Mouse (Mus musculus) liver, embryonic 16.5 days (tissue): ENCODE data around the gene P2rx5. TPM values are rescaled to one million over a fixed set of nuclear protein-coding genes. Genes with fewer than 3 reads are reported as not detected.

Source experiments
- polyA plus RNA-seq: library from polyadenylated mRNA; unstranded; fragments of >200 nt; fragmentation: Nextera tagmentation; extraction: Ambion mirVana; gene quantifications from 2 replicates; pipeline ENCODE4 v1.2.1, GENCODE M21; 2015

The P2rx5 gene
- polyA plus RNA-seq, 1 experiment from 2014 or later: 0.22 TPM

Other genes with a start within 250 kb of the P2rx5 start
- gene Atp2a3, start 199.3 kb upstream of the P2rx5 start, polyA plus RNA-seq: 10.8 and 13.1 TPM in 2 replicates
- gene P2rx1, start 161.3 kb upstream of the P2rx5 start, polyA plus RNA-seq: 5.5 and 6.6 TPM in 2 replicates
- 0.76 and 0.86 TPM in 2 replicates for gene Camkk1, start 141.4 kb upstream of the P2rx5 start, polyA plus RNA-seq
- gene Ncbp3, start 112.6 kb upstream of the P2rx5 start, polyA plus RNA-seq: 4.2 and 4.3 TPM in 2 replicates
- 0.26 and 0.34 TPM in 2 replicates for gene Itgae, start 69.8 kb upstream of the P2rx5 start, polyA plus RNA-seq
- 10.6 and 11.1 TPM in 2 replicates for gene Haspin, start 22.1 kb upstream of the P2rx5 start, polyA plus RNA-seq
- 69.5 and 72.1 TPM in 2 replicates for gene Emc6, start 16.6 kb downstream of the P2rx5 start, polyA plus RNA-seq
- 33.6 and 33.8 TPM in 2 replicates for gene Tax1bp3, start 16.7 kb downstream of the P2rx5 start, polyA plus RNA-seq
- gene Ctns, start 38.6 kb downstream of the P2rx5 start, polyA plus RNA-seq: 8.0 and 8.6 TPM in 2 replicates
- 3.0 and 4.4 TPM in 2 replicates for gene Shpk, start 39.0 kb downstream of the P2rx5 start, polyA plus RNA-seq
- 0.48 and 0.65 TPM in 2 replicates for gene Trpv1, start 73.9 kb downstream of the P2rx5 start, polyA plus RNA-seq
- gene Trpv3, start 107.0 kb downstream of the P2rx5 start, polyA plus RNA-seq: 0.01 and 0.04 TPM in 2 replicates
- 3.0 and 4.0 TPM in 2 replicates for gene Aspa, start 169.2 kb downstream of the P2rx5 start, polyA plus RNA-seq
- not detected in 2 replicates for gene Gm49340, start 169.3 kb downstream of the P2rx5 start, polyA plus RNA-seq
- gene Spata22, start 169.3 kb downstream of the P2rx5 start, polyA plus RNA-seq: 3.2 and 3.3 TPM in 2 replicates
- 0.08 and 0.22 TPM in 2 replicates for gene Olfr20, start 190.4 kb downstream of the P2rx5 start, polyA plus RNA-seq
- gene Olfr376, start 210.8 kb downstream of the P2rx5 start, polyA plus RNA-seq: not detected in 2 replicates
- not detected in 2 replicates for gene Olfr1, start 239.2 kb downstream of the P2rx5 start, polyA plus RNA-seq